Mouse (Mus musculus): Measurements from ENCODE around the gene Il12a. TPM values are rescaled to one million over a fixed set of nuclear protein-coding genes. Genes with fewer than 3 reads are reported as not detected.

Il12a gene
- polyA plus RNA-seq (2012; rRNA removed) = 0.22 and 0.32 TPM in 2 replicates

GRCm38 (mm10) chr3:68690344-68690743, at the start of gene Il12a:
Gene Il12a (plus strand): TSS chr3:68690644.

Other genes starting within 250 kb of the Il12a start
- 5.7 and 6.5 TPM in 2 replicates for gene 1110032F04Rik, start 178.9 kb downstream of the Il12a start, polyA plus RNA-seq (2012; rRNA removed)